In the genomic region with DNA sequence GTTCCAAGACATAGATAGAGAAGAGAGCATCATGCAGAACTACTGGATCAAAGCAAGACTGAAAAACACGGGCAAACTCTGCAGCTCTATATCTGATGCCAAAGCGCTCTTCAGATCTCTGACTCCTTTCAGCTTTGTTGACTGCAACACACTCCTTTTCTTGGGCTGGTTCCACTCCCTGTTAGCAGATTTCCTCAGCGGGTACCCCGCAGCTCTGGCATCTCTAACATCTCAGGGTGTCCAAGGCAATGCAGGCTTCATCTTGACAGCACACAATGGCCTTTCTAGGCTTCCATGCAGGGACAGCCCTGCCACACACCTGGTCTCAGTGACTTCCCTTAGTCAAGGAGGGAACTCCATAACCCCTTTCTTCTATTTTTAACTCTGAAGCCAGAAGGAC, we compare ENCODE assay signal across 33 mouse cellular contexts. TPM values are rescaled to one million over a fixed set of nuclear protein-coding genes. Genes with fewer than 3 reads are reported as not detected.
"Had no signal": no experiment of that assay in that cellular context is flagged by ENCODE, and none has a peak within 500 bp of the region (broad histone marks: within the 10 kb centered on the region; RNA-seq: fewer than 3 reads in every experiment).

No protein-coding gene starts in this region.

- H3K9me3 ChIP-seq: heart, embryonic 15.5 days; hindbrain, embryonic 12.5 days; intestine, embryonic 15.5 days; limb, embryonic 10.5 days; limb, embryonic 12.5 days; liver, embryonic 13.5 days had no signal

- H3K4me1 ChIP-seq: heart, embryonic 13.5 days; heart, embryonic 15.5 days; limb, embryonic 10.5 days; limb, embryonic 12.5 days; liver, embryonic 13.5 days had no signal

- H3K4me3 ChIP-seq: heart, adult 2 months; heart, embryonic 13.5 days; heart, embryonic 15.5 days; hindbrain, embryonic 12.5 days; intestine, embryonic 15.5 days; layer of hippocampus, adult 2 months; left cerebral cortex, adult 2 months; limb, embryonic 10.5 days; limb, embryonic 12.5 days; liver, embryonic 13.5 days had no signal

- H3K27ac ChIP-seq: heart, adult 2 months; heart, embryonic 13.5 days; heart, embryonic 15.5 days; hindbrain, embryonic 12.5 days; hindbrain, embryonic 14.5 days; intestine, embryonic 15.5 days; layer of hippocampus, adult 2 months; left cerebral cortex, adult 2 months; limb, embryonic 10.5 days; limb, embryonic 12.5 days; liver, embryonic 13.5 days had no signal

- H3K4me2 ChIP-seq: heart, embryonic 11.5 days; heart, embryonic 13.5 days; heart, embryonic 15.5 days; hindbrain, embryonic 12.5 days; hindbrain, embryonic 14.5 days; intestine, embryonic 15.5 days; limb, embryonic 12.5 days; liver, embryonic 11.5 days; liver, embryonic 13.5 days had no signal

- H3K9ac ChIP-seq: heart, embryonic 13.5 days; heart, embryonic 15.5 days; hindbrain, embryonic 12.5 days; hindbrain, embryonic 14.5 days; intestine, embryonic 15.5 days; limb, embryonic 12.5 days; liver, embryonic 13.5 days had no signal

- H3K27me3 ChIP-seq: hindbrain, embryonic 12.5 days; intestine, embryonic 15.5 days had no signal

- ATAC-seq: hindbrain, embryonic 16.5 days; inflammation-experienced regulatory T-cells, adult 6 months; intestine, embryonic 15.5 days; intestine, postnatal 0 days had no signal

- DNase-seq: gastrocnemius, postnatal 14 days; gastrocnemius, postnatal 36 days; heart, adult 2 months; heart, postnatal 14 days; heart, postnatal 36 days; kidney, adult 18-20 months; kidney, adult 8-10 months; kidney, postnatal 10 days; kidney, postnatal 4 days; liver; liver, embryonic 13.5 days had no signal

- H3K36me3 ChIP-seq: heart, embryonic 13.5 days; heart, embryonic 15.5 days; hindbrain, embryonic 12.5 days; intestine, embryonic 15.5 days; limb, embryonic 10.5 days; limb, embryonic 12.5 days; liver, embryonic 13.5 days had no signal

RNA-seq across cellular contexts. Expression of gene Spesp1, which starts 31.7 kb away (rescaled TPM):
- total RNA-seq: gastrocnemius, adult 18-20 months; gastrocnemius, adult 8-10 months; gastrocnemius, postnatal 14 days; gastrocnemius, postnatal 36 days; heart, adult 2 months; heart, postnatal 14 days; heart, postnatal 36 days; hematopoietic stem cell, adult 5-6 weeks; left cerebral cortex, postnatal 14 days had no signal
- polyA plus RNA-seq: heart, embryonic 11.5 days; heart, embryonic 13.5 days; heart, embryonic 15.5 days; heart, postnatal 0 days; hindbrain, embryonic 12.5 days; hindbrain, embryonic 14.5 days; hindbrain, embryonic 16.5 days; inflammation-experienced regulatory T-cells, adult 6 months; intestine, embryonic 15.5 days; intestine, postnatal 0 days; kidney, embryonic 14.5 days; kidney, embryonic 16.5 days; limb, embryonic 10.5 days; limb, embryonic 12.5 days; limb, embryonic 14.5 days; liver, embryonic 11.5 days; liver, embryonic 13.5 days had no signal
